ENCODE assay signal across 10 mouse cellular contexts in the genomic region with DNA sequence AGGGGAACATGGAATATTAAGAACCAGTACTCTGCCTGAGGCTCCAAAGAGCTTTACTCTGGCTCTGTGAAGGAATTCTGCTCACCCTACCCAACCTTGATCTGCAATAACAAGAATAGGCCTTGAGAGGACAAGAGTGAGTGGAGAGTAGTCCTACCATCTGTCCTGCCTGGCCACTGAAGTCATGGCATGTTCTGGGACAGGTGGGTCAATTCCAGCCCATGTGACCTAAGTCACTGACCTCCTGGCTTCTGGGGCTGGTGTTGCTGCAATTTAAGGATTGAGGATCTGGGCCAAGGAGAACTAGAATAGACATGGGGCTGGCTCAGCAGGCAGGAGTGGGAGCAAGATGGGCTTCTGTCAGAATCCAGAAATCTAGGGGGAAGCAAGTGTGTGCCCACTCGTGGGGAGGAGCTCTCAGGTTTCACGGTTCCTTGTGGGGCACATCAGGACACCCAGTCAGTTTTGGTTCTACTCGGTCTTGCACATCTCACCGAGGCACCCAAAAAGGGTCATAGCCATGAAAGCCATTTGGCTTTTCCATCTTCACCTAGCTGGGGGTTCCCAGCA. TPM values are rescaled to one million over a fixed set of nuclear protein-coding genes. Genes with fewer than 3 reads are reported as not detected.
DNase-seq lines count a peak whose midpoint lies in the region; ATAC-seq and TF ChIP-seq lines count a peak whose summit lies in the region.
"Had no signal": no experiment of that assay in that cellular context is flagged by ENCODE, and none has a peak within 500 bp of the region (broad histone marks: within the 10 kb centered on the region; RNA-seq: fewer than 3 reads in every experiment).

No protein-coding gene starts in this region.

- no peak overlapping the region for H3K27ac ChIP-seq in intestine, embryonic 14.5 days (ENCODE audit: low read depth)
- H3K27ac ChIP-seq in intestine, postnatal 0 days (ENCODE audit: low read depth, low read length), result no peak overlapping the region
- H3K27ac ChIP-seq in ES-Bruce4 (ENCODE audit: insufficient read depth, low read length), result no peak overlapping the region
- peak overlapping the region; percentile 74; the same call in 1 of the 2 replicates for H3K27ac ChIP-seq in forebrain, embryonic 10.5 days
- H3K27ac ChIP-seq in limb, embryonic 10.5 days, result no peak overlapping the region

- 43% methylated on average over 4 of the region's 4 CpGs for WGBS in intestine, embryonic 14.5 days
- WGBS in intestine, postnatal 0 days, result 57% methylated on average over 4 of the region's 4 CpGs
- WGBS in forebrain, embryonic 10.5 days, result 54% methylated on average over 4 of the region's 4 CpGs
- 51% methylated on average over 4 of the region's 4 CpGs for WGBS in limb, embryonic 10.5 days

- no peaks in the 10 kb centered on the region for H3K9me3 ChIP-seq in intestine, embryonic 14.5 days (ENCODE audit: control insufficient read depth, low read length)
- H3K9me3 ChIP-seq in intestine, postnatal 0 days (ENCODE audit: control insufficient read depth), result no peaks in the 10 kb centered on the region
- H3K9me3 ChIP-seq in ES-Bruce4 (replicated peaks; ENCODE audit: control insufficient read depth, insufficient read depth, low read length, poor library complexity, severe bottlenecking), result no peaks in the 10 kb centered on the region
- H3K9me3 ChIP-seq in forebrain, embryonic 10.5 days, result no peaks in the 10 kb centered on the region
- no peaks in the 10 kb centered on the region for H3K9me3 ChIP-seq in limb, embryonic 10.5 days (replicated peaks)

- TF ChIP-seq CTCF in intestine, postnatal 0 days (IDR thresholded peaks at IDR 0.05; ENCODE audit: low read depth), result no peak
- no peak for TF ChIP-seq CTCF in ES-Bruce4 (IDR thresholded peaks at IDR 0.05; ENCODE audit: low read depth, low read length)

- H3K9ac ChIP-seq in intestine, embryonic 14.5 days (ENCODE audit: low read length), result no peak overlapping the region
- H3K9ac ChIP-seq in intestine, postnatal 0 days (ENCODE audit: low read depth, low read length), result no peak overlapping the region
- no peak overlapping the region for H3K9ac ChIP-seq in ES-Bruce4 (ENCODE audit: low read depth, poor library complexity, severe bottlenecking)

- H3K27me3 ChIP-seq in intestine, embryonic 14.5 days (replicated peaks; ENCODE audit: control insufficient read depth, insufficient read depth, low read length), result peaks cover 60% of the 10 kb centered on the region
- peaks cover 16% of the 10 kb centered on the region for H3K27me3 ChIP-seq in intestine, postnatal 0 days (replicated peaks; ENCODE audit: control insufficient read depth, insufficient read depth, low read length)
- H3K27me3 ChIP-seq in ES-Bruce4 (ENCODE audit: control insufficient read depth, insufficient read depth, low read length, poor library complexity, severe bottlenecking), result no peaks in the 10 kb centered on the region; the same call in 1 of the 2 replicates
- peaks cover 84% of the 10 kb centered on the region for H3K27me3 ChIP-seq in forebrain, embryonic 10.5 days (ENCODE audit: poor library complexity, severe bottlenecking)
- H3K27me3 ChIP-seq in limb, embryonic 10.5 days (ENCODE audit: low read depth, poor library complexity, severe bottlenecking), result peaks cover 86% of the 10 kb centered on the region

- no peak for TF ChIP-seq EP300 in ES-Bruce4 (IDR thresholded peaks at IDR 0.05; ENCODE audit: insufficient read depth, low read depth, low read length)

- no peaks in the 10 kb centered on the region for H3K4me1 ChIP-seq in intestine, embryonic 14.5 days (replicated peaks; ENCODE audit: control insufficient read depth, insufficient read depth, low read length)
- H3K4me1 ChIP-seq in intestine, postnatal 0 days (replicated peaks; ENCODE audit: control insufficient read depth, insufficient read depth, low read length), result no peaks in the 10 kb centered on the region
- H3K4me1 ChIP-seq in ES-Bruce4 (ENCODE audit: control insufficient read depth, insufficient read depth, low read length), result no peaks in the 10 kb centered on the region
- H3K4me1 ChIP-seq in forebrain, embryonic 10.5 days, result peaks cover 15% of the 10 kb centered on the region
- peaks cover 16% of the 10 kb centered on the region for H3K4me1 ChIP-seq in limb, embryonic 10.5 days

- H3K4me3 ChIP-seq in intestine, embryonic 14.5 days (ENCODE audit: low read depth, low read length), result no peak overlapping the region
- H3K4me3 ChIP-seq in intestine, postnatal 0 days (ENCODE audit: low read depth, low read length), result no peak overlapping the region
- H3K4me3 ChIP-seq in ES-Bruce4 (ENCODE audit: low read depth, low read length), result peak overlapping the region; percentile 22
- peak overlapping the region; percentile 63 for H3K4me3 ChIP-seq in forebrain, embryonic 10.5 days
- H3K4me3 ChIP-seq in limb, embryonic 10.5 days, result peak overlapping the region; percentile 59

- DNase-seq in intestine, embryonic 14.5 days (ENCODE audit: low spot score), result no peak
- DNase-seq in forebrain, embryonic 10.5 days (ENCODE audit: extremely low spot score, low spot score), result no peak
- no peak for DNase-seq in limb, embryonic 10.5 days (ENCODE audit: low spot score)
- no peak for DNase-seq in adrenal gland, postnatal 4 days (ENCODE audit: low spot score in 2 of 2)
- no peak for DNase-seq in frontal cortex, postnatal 25 days (ENCODE audit: low spot score in 2 of 2)
- no peak for DNase-seq in frontal cortex, postnatal 10 days (ENCODE audit: low spot score in 2 of 2)

- H3K4me2 ChIP-seq in intestine, embryonic 14.5 days (ENCODE audit: low read length), result peak overlapping the region; percentile 88
- H3K4me2 ChIP-seq in intestine, postnatal 0 days (replicated peaks; ENCODE audit: low read depth), result no peak overlapping the region

- ATAC-seq in intestine, embryonic 14.5 days (replicated peaks; ENCODE audit: low FRiP score, low TSS enrichment, low read depth), result no peak
- ATAC-seq in intestine, postnatal 0 days, result no peak

- no peak for TF ChIP-seq POLR2A in ES-Bruce4 (IDR thresholded peaks at IDR 0.05; ENCODE audit: insufficient read depth, low read length)

- no peaks in the 10 kb centered on the region for H3K36me3 ChIP-seq in intestine, embryonic 14.5 days (ENCODE audit: control insufficient read depth, insufficient read depth, low read length)
- H3K36me3 ChIP-seq in intestine, postnatal 0 days (ENCODE audit: control insufficient read depth, insufficient read depth), result no peaks in the 10 kb centered on the region
- no peaks in the 10 kb centered on the region for H3K36me3 ChIP-seq in ES-Bruce4 (ENCODE audit: control insufficient read depth, insufficient read depth, low read length, poor library complexity, severe bottlenecking)
- no peaks in the 10 kb centered on the region for H3K36me3 ChIP-seq in forebrain, embryonic 10.5 days (replicated peaks)
- no peaks in the 10 kb centered on the region for H3K36me3 ChIP-seq in limb, embryonic 10.5 days

RNA-seq across cellular contexts. Expression of a gene that starts 9.8 kb away (rescaled TPM):
- 0.32 and 0.36 TPM in 2 replicates for polyA plus RNA-seq in intestine, embryonic 14.5 days (2014; fragmentation: Nextera tagmentation; extraction: Ambion mirVana)
- polyA plus RNA-seq in intestine, postnatal 0 days (2015; fragmentation: Nextera tagmentation; extraction: Ambion mirVana), result 0.38 and 0.58 TPM in 2 replicates
- 0.43 TPM in 1 of 2 replicates, not detected in the other for polyA plus RNA-seq in ES-Bruce4 (2011; ENCODE audit: insufficient read depth, insufficient read length, low read depth, missing spikeins)
- polyA plus RNA-seq in forebrain, embryonic 10.5 days (2016; fragmentation: Nextera tagmentation; extraction: Ambion mirVana), result 0.07 and 0.15 TPM in 2 replicates
- polyA plus RNA-seq in limb, embryonic 10.5 days (2016; fragmentation: Nextera tagmentation; extraction: Ambion mirVana), result not detected in 2 replicates
- 10 to 100 TPM; 76.3 to 76.6 TPM for total RNA-seq in adrenal gland, postnatal 4 days (2021)
- total RNA-seq: megakaryocyte, adult 5-6 weeks had no signal

RNA-seq across cellular contexts. Expression of a gene that starts 12.0 kb away (rescaled TPM):
- polyA plus RNA-seq in intestine, embryonic 14.5 days (2014; fragmentation: Nextera tagmentation; extraction: Ambion mirVana), result 2.0 and 2.4 TPM in 2 replicates
- 0.51 and 0.72 TPM in 2 replicates for polyA plus RNA-seq in intestine, postnatal 0 days (2015; fragmentation: Nextera tagmentation; extraction: Ambion mirVana)
- polyA plus RNA-seq in ES-Bruce4 (2011; ENCODE audit: insufficient read depth, insufficient read length, low read depth, missing spikeins), result 0.76 and 1.0 TPM in 2 replicates
- 2.9 and 3.8 TPM in 2 replicates for polyA plus RNA-seq in forebrain, embryonic 10.5 days (2016; fragmentation: Nextera tagmentation; extraction: Ambion mirVana)
- 0.10 and 0.20 TPM in 2 replicates for polyA plus RNA-seq in limb, embryonic 10.5 days (2016; fragmentation: Nextera tagmentation; extraction: Ambion mirVana)
- 10 to 100 TPM; 12.8 to 13.5 TPM for total RNA-seq in adrenal gland, postnatal 4 days (2021)
- total RNA-seq: megakaryocyte, adult 5-6 weeks had no signal

RNA-seq across cellular contexts. Expression of a gene that starts 40.0 kb away (rescaled TPM):
- 350 and 369 TPM in 2 replicates for polyA plus RNA-seq in intestine, embryonic 14.5 days (2014; fragmentation: Nextera tagmentation; extraction: Ambion mirVana)
- 197 TPM in 2 replicates for polyA plus RNA-seq in intestine, postnatal 0 days (2015; fragmentation: Nextera tagmentation; extraction: Ambion mirVana)
- 56.0 and 67.7 TPM in 2 replicates for polyA plus RNA-seq in ES-Bruce4 (2011; ENCODE audit: insufficient read depth, insufficient read length, low read depth, missing spikeins)
- 387 and 397 TPM in 2 replicates for polyA plus RNA-seq in forebrain, embryonic 10.5 days (2016; fragmentation: Nextera tagmentation; extraction: Ambion mirVana)
- 394 and 428 TPM in 2 replicates for polyA plus RNA-seq in limb, embryonic 10.5 days (2016; fragmentation: Nextera tagmentation; extraction: Ambion mirVana)
- 10 to 100 TPM; 91.2 to 93.3 TPM for total RNA-seq in adrenal gland, postnatal 4 days (2021)

RNA-seq across cellular contexts. Expression of a gene that starts 55.5 kb away (rescaled TPM):
- not detected in 2 replicates for polyA plus RNA-seq in intestine, embryonic 14.5 days (2014; fragmentation: Nextera tagmentation; extraction: Ambion mirVana)
- polyA plus RNA-seq in intestine, postnatal 0 days (2015; fragmentation: Nextera tagmentation; extraction: Ambion mirVana), result 1.9 and 2.4 TPM in 2 replicates
- polyA plus RNA-seq in ES-Bruce4 (2011; ENCODE audit: insufficient read depth, insufficient read length, low read depth, missing spikeins), result not detected in 2 replicates
- polyA plus RNA-seq in forebrain, embryonic 10.5 days (2016; fragmentation: Nextera tagmentation; extraction: Ambion mirVana), result not detected in 2 replicates
- polyA plus RNA-seq in limb, embryonic 10.5 days (2016; fragmentation: Nextera tagmentation; extraction: Ambion mirVana), result not detected in 2 replicates
- not detected for total RNA-seq in adrenal gland, postnatal 4 days (2021)
- total RNA-seq: layer of hippocampus, adult 18-20 months; megakaryocyte, adult 5-6 weeks had no signal

Comparison
In these comparisons a context has a peak if more than half of its experiments do, and no peak if none do; other contexts are left out.
1. H3K4me3 ChIP-seq: peak in ES-Bruce4 (single experiment), forebrain, embryonic 10.5 days (single experiment) and limb, embryonic 10.5 days (single experiment); none in intestine, embryonic 14.5 days (single experiment) and intestine, postnatal 0 days (single experiment).